Mouse (Mus musculus): Measurements from ENCODE around the gene Sod1. TPM values are rescaled to one million over a fixed set of nuclear protein-coding genes. Genes with fewer than 3 reads are reported as not detected.
"Not testable (repeated sequence)": the region's sequence is repeated elsewhere in the genome, so short reads cannot be mapped to it uniquely, and the experiment has no call there.

Gene Sod1
- polyA plus RNA-seq, 1 experiment from 2014 or later = 1,130 TPM

DNA sequence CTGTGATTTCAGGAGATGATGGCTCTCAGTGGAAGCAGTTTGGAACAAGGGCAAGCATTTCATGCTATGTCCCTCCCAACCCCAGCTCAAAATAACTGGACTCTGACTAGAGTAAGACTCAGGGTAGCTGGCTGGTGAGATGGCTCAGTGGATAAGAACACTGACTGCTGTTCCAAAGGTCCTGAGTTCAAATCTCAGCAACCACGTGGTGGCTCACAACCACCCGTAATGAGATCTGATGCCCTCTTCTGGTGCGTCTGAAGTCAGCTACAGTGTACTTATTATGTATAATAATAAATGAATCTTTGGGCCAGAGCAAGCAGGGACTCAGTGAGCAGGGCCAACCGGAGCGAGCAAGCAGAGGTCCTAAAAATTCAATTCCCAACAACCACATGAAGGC lies 4.7 kb upstream of the Sod1 start:
- H3K27ac ChIP-seq (replicated peaks; ENCODE audit: low read depth, low read length) = not testable (repeated sequence)

DNA sequence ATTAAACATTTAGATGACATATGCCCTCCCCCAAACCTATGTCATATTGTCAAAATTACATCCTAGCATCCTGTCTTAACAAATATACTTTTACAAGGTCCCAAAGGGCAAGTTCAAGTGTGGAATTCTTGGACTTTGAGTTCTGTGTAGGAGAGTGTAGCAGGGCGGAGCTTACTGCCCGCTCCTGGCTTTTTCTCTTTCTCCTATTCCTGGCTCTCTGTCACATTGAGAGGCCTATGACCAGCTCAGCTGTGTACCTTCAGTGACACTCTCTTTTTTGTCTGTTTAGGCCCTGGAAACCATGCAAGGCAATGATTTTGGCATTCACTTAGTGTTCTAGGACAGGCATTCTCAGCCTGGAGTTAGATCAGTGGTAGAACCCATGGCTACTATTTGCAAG lies 4.1 kb upstream of the Sod1 start:
- Histone ChIP-seq H3K9me3 (ENCODE audit: control insufficient read depth, low read length) (no peaks in the 10 kb centered on the region), H3K4me3 (ENCODE audit: low read depth, low read length) (no peak overlapping the region), H3K9ac (ENCODE audit: low read depth, low read length) (no peak overlapping the region), H3K4me1 (ENCODE audit: control insufficient read depth, insufficient read depth, low read length) (no peaks in the 10 kb centered on the region), H3K36me3 (ENCODE audit: control insufficient read depth, insufficient read depth, low read length) (no peaks in the 10 kb centered on the region), H3K27me3 (replicated peaks; ENCODE audit: control insufficient read depth, insufficient read depth, low read length) (no peaks in the 10 kb centered on the region), H3K27ac (replicated peaks; ENCODE audit: low read depth, low read length) (no peak overlapping the region), H3K4me2 (ENCODE audit: low read depth, low read length) (no peak overlapping the region)
- DNase-seq (ENCODE audit: low spot score) (no peak), ATAC-seq (ENCODE audit: low read depth) (no peak)
- WGBS = 71% methylated on average over 2 of the region's 2 CpGs

More for the DNA sequence above, 4.7 kb upstream of the Sod1 start:
- DNase-seq (ENCODE audit: low spot score); H3K9me3 ChIP-seq (ENCODE audit: control insufficient read depth, low read length); H3K36me3 ChIP-seq (ENCODE audit: control insufficient read depth, insufficient read depth, low read length); ATAC-seq (ENCODE audit: low read depth); H3K4me2 ChIP-seq (ENCODE audit: low read depth, low read length); H3K4me3 ChIP-seq (ENCODE audit: low read depth, low read length); H3K27me3 ChIP-seq (replicated peaks; ENCODE audit: control insufficient read depth, insufficient read depth, low read length); H3K4me1 ChIP-seq (ENCODE audit: control insufficient read depth, insufficient read depth, low read length); H3K9ac ChIP-seq (ENCODE audit: low read depth, low read length): not testable (repeated sequence)
- 83% methylated on average over 5 of the region's 5 CpGs for WGBS

DNA sequence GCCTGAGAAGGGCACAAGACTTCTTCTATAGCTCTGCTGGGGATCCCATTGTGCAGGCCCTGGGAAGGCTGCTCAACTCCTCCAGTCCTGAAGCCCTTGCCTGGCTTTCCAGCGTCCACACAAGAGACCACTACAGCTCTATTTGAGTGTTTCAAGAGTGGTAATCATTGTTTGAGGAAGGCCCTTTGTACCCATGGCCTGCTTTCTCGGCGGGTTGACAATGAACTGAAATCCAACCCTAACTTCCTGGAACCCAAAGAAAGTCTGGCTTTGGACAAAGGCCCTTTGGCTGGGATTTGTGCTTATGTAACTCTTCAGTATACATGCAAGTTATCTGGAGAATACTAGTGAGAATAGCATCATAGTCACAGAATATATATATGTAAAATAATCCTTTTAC lies 3.2 kb upstream of the Sod1 start:
- whole genome bisulfite sequencing = 50% methylated on average over 3 of the region's 3 CpGs
- Histone ChIP-seq H3K9me3 (ENCODE audit: control insufficient read depth, low read length) (no peaks in the 10 kb centered on the region), H3K4me2 (ENCODE audit: low read depth, low read length) (no peak overlapping the region), H3K27me3 (replicated peaks; ENCODE audit: control insufficient read depth, insufficient read depth, low read length) (no peaks in the 10 kb centered on the region), H3K36me3 (ENCODE audit: control insufficient read depth, insufficient read depth, low read length) (no peaks in the 10 kb centered on the region), H3K27ac (replicated peaks; ENCODE audit: low read depth, low read length) (no peak overlapping the region), H3K9ac (ENCODE audit: low read depth, low read length) (no peak overlapping the region), H3K4me3 (ENCODE audit: low read depth, low read length) (no peak overlapping the region), H3K4me1 (ENCODE audit: control insufficient read depth, insufficient read depth, low read length) (peaks cover 8% of the 10 kb centered on the region)
- no peak for DNase-seq (ENCODE audit: low spot score)
- no peak for ATAC-seq (ENCODE audit: low read depth)

- Histone ChIP-seq H3K9me3 (ENCODE audit: control insufficient read depth, low read length) (no peaks in the 10 kb centered on the region), H3K4me1 (ENCODE audit: control insufficient read depth, insufficient read depth, low read length) (peaks cover 12% of the 10 kb centered on the region), H3K36me3 (ENCODE audit: control insufficient read depth, insufficient read depth, low read length) (no peaks in the 10 kb centered on the region), H3K27me3 (replicated peaks; ENCODE audit: control insufficient read depth, insufficient read depth, low read length) (no peaks in the 10 kb centered on the region), H3K27ac (replicated peaks; ENCODE audit: low read depth, low read length) (no peak overlapping the region), H3K9ac (ENCODE audit: low read depth, low read length) (no peak overlapping the region), H3K4me2 (ENCODE audit: low read depth, low read length) (no peak overlapping the region), H3K4me3 (ENCODE audit: low read depth, low read length) (no peak overlapping the region)
- WGBS = 56% methylated on average over 4 of the region's 4 CpGs
- ATAC-seq (ENCODE audit: low read depth) = no peak
- no peak for DNase-seq (ENCODE audit: low spot score)
Measured at GRCm38 (mm10) chr16:90217926-90218325, 2.6 kb upstream of the Sod1 start.

DNA sequence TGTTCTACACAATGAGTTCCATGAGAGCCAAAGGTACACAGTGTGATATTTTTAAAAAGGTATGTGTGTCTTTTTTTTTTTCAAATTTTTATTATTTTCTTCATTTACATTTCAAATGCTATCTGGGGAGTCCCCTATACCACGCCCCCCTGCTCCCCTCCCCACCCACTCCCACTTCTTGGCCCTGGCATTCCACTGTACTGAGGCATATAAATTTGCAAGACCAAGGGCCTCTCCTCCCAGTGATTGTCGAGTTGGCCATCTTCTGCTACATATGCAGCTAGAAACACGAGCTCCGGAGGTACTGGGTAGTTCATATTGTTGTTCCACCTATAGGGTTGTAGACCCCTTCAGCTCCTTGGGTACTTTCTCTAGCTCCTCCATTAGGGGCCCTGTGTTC lies 1.1 kb upstream of the Sod1 start:
- not testable (repeated sequence) for H3K4me3 ChIP-seq (ENCODE audit: low read depth, low read length); H3K9me3 ChIP-seq (ENCODE audit: control insufficient read depth, low read length); DNase-seq (ENCODE audit: low spot score); H3K27me3 ChIP-seq (replicated peaks; ENCODE audit: control insufficient read depth, insufficient read depth, low read length); H3K9ac ChIP-seq (ENCODE audit: low read depth, low read length); ATAC-seq (ENCODE audit: low read depth); H3K4me2 ChIP-seq (ENCODE audit: low read depth, low read length); H3K27ac ChIP-seq (replicated peaks; ENCODE audit: low read depth, low read length)
- WGBS = 72% methylated on average over 4 of the region's 4 CpGs
- H3K4me1 ChIP-seq (ENCODE audit: control insufficient read depth, insufficient read depth, low read length) = peaks cover 12% of the 10 kb centered on the region
- peaks cover 14% of the 10 kb centered on the region for H3K36me3 ChIP-seq (ENCODE audit: control insufficient read depth, insufficient read depth, low read length)

GRCm38 (mm10) chr16:90220892-90221431 lies 408 bp downstream of the Sod1 start:
- DNase-seq (ENCODE audit: low spot score) (peak; percentile 12), ATAC-seq (ENCODE audit: low read depth) (peak; percentile 82)
- Histone ChIP-seq H3K4me1 (ENCODE audit: control insufficient read depth, insufficient read depth, low read length) (peaks cover 12% of the 10 kb centered on the region), H3K27me3 (replicated peaks; ENCODE audit: control insufficient read depth, insufficient read depth, low read length) (no peaks in the 10 kb centered on the region), H3K36me3 (ENCODE audit: control insufficient read depth, insufficient read depth, low read length) (peaks cover 29% of the 10 kb centered on the region), H3K4me3 (ENCODE audit: low read depth, low read length) (peak overlapping the region; percentile 91), H3K27ac (replicated peaks; ENCODE audit: low read depth, low read length) (peak overlapping the region; percentile 93), H3K4me2 (ENCODE audit: low read depth, low read length) (peak overlapping the region; percentile 82), H3K9ac (ENCODE audit: low read depth, low read length) (peak overlapping the region; percentile 91), H3K9me3 (ENCODE audit: control insufficient read depth, low read length) (no peaks in the 10 kb centered on the region)
- WGBS = under 1% methylated on average over 16 of the region's 52 CpGs

DNA sequence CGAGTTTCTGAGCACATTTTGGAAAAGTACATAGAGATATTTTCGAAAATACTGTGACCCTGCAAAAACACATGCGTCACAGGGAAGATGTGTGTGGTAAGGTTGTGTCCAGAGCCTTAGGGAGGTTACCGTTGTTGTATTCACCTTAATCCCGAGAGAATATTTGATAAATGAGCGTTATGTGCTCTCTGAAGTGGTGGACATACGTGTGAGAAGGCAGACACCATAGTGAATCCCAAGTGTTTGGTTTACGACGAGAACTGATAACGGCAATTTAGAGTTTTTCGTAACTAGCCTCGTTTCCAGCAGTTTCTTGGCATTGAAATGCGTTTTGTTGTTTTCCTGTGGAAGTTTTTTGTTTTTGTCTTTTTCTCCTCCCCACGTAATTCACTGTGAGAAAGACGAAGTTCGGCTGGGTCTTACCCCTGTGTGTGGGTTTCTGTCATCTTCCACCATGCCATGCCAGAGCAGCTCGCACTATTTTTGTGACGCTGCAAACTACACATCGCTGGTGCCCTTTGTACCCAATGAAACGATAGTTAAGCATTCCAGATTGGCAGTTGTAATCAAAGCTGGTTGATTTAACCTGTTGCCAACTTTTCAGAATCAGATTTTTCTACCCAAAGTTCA lies 1.0 kb downstream of the Sod1 start:
- peak overlapping the region; percentile 91 for H3K4me3 ChIP-seq (ENCODE audit: low read depth, low read length)
- peak overlapping the region; percentile 93; the same call in 1 of the 2 replicates for H3K27ac ChIP-seq (replicated peaks; ENCODE audit: low read depth, low read length)
- ATAC-seq (ENCODE audit: low read depth) = no peak

GRCm38 (mm10) chr16:90229897-90230296 lies 9.3 kb downstream of the Sod1 start:
- Histone ChIP-seq H3K36me3 (ENCODE audit: control insufficient read depth, insufficient read depth, low read length) (peaks cover 50% of the 10 kb centered on the region), H3K4me1 (ENCODE audit: control insufficient read depth, insufficient read depth, low read length) (no peaks in the 10 kb centered on the region), H3K9ac (ENCODE audit: low read depth, low read length) (no peak overlapping the region), H3K27ac (replicated peaks; ENCODE audit: low read depth, low read length) (no peak overlapping the region), H3K4me2 (ENCODE audit: low read depth, low read length) (no peak overlapping the region), H3K27me3 (replicated peaks; ENCODE audit: control insufficient read depth, insufficient read depth, low read length) (no peaks in the 10 kb centered on the region), H3K4me3 (ENCODE audit: low read depth, low read length) (no peak overlapping the region), H3K9me3 (ENCODE audit: control insufficient read depth, low read length) (no peaks in the 10 kb centered on the region)
- 91% methylated on average over 6 of the region's 6 CpGs for WGBS
- no peak for ATAC-seq (ENCODE audit: low read depth)
- no peak for DNase-seq (ENCODE audit: low spot score)

More for the DNA sequence above, 1.0 kb downstream of the Sod1 start:
- WGBS = 6% methylated on average over 20 of the region's 20 CpGs
- DNase-seq (ENCODE audit: low spot score) = no peak
- H3K36me3 ChIP-seq (ENCODE audit: control insufficient read depth, insufficient read depth, low read length) = peaks cover 35% of the 10 kb centered on the region
- peak overlapping the region; percentile 82 for H3K4me2 ChIP-seq (ENCODE audit: low read depth, low read length)
- peaks cover 12% of the 10 kb centered on the region for H3K4me1 ChIP-seq (ENCODE audit: control insufficient read depth, insufficient read depth, low read length)
- H3K9me3 ChIP-seq (ENCODE audit: control insufficient read depth, low read length) = no peaks in the 10 kb centered on the region
- H3K9ac ChIP-seq (ENCODE audit: low read depth, low read length) = peak overlapping the region; percentile 91
- no peaks in the 10 kb centered on the region for H3K27me3 ChIP-seq (replicated peaks; ENCODE audit: control insufficient read depth, insufficient read depth, low read length)

DNA sequence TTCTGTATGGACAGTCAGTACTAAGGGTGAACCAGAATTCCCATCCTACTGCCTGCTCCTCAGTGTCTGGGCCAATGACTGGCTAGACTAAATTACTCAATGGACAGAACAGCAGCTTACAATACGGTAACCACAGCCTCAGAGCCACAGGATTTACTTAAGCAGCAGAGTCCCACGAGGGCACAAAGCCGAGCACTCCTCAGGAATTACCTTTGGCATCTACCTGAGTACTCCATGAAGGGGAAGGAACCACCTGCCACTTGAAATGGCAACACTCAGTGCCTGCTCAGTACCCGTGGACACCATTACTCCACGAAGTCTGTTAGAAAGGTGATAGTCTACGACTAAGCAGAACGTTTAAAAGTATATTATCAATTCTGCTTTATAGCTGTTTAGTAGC lies 10.7 kb downstream of the Sod1 start:
- WGBS = 90% methylated on average over 7 of the region's 7 CpGs
- no peak for ATAC-seq (ENCODE audit: low read depth)

More for the DNA sequence above, 10.7 kb downstream of the Sod1 start:
- DNase-seq (ENCODE audit: low spot score) = no peak
- Histone ChIP-seq H3K9ac (ENCODE audit: low read depth, low read length) (no peak overlapping the region), H3K27me3 (replicated peaks; ENCODE audit: control insufficient read depth, insufficient read depth, low read length) (no peaks in the 10 kb centered on the region), H3K36me3 (ENCODE audit: control insufficient read depth, insufficient read depth, low read length) (peaks cover 42% of the 10 kb centered on the region), H3K9me3 (ENCODE audit: control insufficient read depth, low read length) (no peaks in the 10 kb centered on the region), H3K4me1 (ENCODE audit: control insufficient read depth, insufficient read depth, low read length) (no peaks in the 10 kb centered on the region), H3K4me2 (ENCODE audit: low read depth, low read length) (no peak overlapping the region), H3K4me3 (ENCODE audit: low read depth, low read length) (no peak overlapping the region), H3K27ac (replicated peaks; ENCODE audit: low read depth, low read length) (no peak overlapping the region)
